Mouse (Mus musculus): ENCODE measurements around the gene Tpi1.

- TF ChIP-seq POLR2A (IDR thresholded peaks at IDR 0.05; ENCODE audit: borderline replicate concordance, extremely low read depth, insufficient read depth, insufficient read length, poor library complexity, severe bottlenecking), result no peak
- no peak for TF ChIP-seq CTCF (IDR thresholded peaks at IDR 0.05; ENCODE audit: borderline replicate concordance, extremely low read depth, insufficient read depth, insufficient read length)
These were observed 46.0 kb downstream of the Tpi1 start for GRCm38 (mm10) chr6:124767920-124768703.
